Mouse (Mus musculus) 416B (cell line): ENCODE results near the gene Pank4.

Experiments used
- DNase-seq: peaks from one replicate; pipeline ENCODE4 v3.0.0; 2011; ENCODE audit warnings: low read depth

Gene Pank4

DNA sequence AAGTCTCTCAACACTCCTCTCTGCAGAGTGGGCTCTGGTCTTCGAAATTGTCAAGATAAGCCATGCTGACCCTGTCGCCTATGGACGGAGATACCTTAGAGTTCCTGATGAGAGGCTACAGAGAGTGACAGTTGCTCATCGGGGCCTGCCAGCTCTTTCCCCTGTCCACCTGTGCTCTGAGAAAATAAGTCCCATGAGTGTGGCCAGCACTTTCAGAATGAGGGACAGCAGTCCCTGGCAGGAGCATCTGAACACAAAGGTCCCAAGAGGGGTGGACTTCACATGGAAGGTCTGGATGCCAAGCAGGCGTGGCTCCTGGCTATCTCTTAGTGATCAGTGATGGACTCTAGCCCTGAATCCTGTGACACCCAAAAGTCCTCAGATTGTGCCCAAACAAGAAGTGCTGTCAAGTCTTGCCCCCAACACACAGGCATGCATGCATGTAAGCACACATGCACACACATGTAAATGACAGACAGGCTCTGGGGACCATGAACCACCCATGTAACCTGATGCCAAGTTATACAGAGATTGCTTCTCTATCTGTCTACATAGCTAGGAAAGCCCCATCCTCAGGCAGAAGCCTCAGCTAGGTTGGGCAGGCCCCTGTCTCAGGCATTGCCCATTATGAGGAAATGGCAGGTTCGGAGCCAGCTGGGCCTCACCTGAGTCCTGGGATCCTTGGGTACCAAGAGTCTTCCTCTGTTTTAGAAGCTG is 20.4 kb upstream of the Pank4 start:
- no peak for DNase-seq

- DNase-seq = peak; percentile 94
Measured at GRCm38 (mm10) chr4:154944121-154944590, 19.8 kb upstream of the Pank4 start.

DNA sequence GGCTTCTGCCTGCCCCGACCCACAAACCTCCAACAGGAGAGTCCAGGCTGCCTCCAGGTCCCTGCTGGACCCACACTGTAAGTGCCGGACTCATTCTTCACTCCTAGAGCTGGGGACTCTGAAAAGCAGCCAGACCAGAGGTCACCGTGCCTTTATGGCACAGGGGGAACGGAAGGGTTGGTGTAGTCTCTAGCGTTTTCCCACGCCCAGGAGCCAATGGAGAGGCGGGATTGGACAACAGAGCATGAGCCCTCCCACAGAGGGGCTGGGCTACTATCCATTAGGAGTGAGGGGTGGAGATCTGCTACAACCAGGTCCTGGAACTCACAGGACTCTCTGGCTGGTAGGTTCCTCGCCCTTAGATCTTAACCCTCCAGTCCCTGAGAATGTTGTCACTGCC is 17.6 kb upstream of the Pank4 start:
- peak; percentile 21 for DNase-seq

GRCm38 (mm10) chr4:154948066-154948939 is 15.6 kb upstream of the Pank4 start:
- no peak for DNase-seq

DNA sequence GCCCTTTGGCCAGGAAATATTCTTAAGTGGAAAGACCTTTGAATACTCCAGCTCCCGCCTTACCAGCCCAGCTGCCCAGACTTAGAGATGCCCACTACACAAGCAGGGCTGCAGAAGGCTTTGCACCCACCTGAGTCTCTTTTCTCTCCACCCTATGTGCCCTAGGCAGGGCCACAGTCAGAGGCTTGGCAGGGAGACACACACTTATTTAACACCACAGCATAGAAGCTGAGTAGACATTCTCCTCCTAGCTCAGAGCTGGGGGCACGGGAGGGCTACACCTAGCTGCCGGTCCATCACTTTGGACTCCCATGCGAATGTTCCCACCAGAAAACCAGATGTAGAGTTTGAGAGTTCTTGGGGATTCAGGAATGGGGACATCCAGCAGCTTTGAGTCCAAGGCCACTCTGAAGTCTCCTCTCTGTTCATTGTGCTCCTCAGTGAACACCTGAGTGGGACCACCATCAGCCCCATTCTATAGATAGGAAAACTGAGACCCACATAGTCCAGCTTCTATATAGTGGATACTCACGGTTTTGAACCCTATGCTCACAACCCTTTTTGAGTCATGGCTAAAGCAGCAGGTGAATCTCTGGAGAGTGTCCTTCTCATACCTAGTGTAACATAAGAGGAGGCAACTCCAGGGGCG is 14.9 kb upstream of the Pank4 start:
- no peak for DNase-seq

- no peak for DNase-seq
Measured at GRCm38 (mm10) chr4:154949589-154949982, 14.3 kb upstream of the Pank4 start.

DNA sequence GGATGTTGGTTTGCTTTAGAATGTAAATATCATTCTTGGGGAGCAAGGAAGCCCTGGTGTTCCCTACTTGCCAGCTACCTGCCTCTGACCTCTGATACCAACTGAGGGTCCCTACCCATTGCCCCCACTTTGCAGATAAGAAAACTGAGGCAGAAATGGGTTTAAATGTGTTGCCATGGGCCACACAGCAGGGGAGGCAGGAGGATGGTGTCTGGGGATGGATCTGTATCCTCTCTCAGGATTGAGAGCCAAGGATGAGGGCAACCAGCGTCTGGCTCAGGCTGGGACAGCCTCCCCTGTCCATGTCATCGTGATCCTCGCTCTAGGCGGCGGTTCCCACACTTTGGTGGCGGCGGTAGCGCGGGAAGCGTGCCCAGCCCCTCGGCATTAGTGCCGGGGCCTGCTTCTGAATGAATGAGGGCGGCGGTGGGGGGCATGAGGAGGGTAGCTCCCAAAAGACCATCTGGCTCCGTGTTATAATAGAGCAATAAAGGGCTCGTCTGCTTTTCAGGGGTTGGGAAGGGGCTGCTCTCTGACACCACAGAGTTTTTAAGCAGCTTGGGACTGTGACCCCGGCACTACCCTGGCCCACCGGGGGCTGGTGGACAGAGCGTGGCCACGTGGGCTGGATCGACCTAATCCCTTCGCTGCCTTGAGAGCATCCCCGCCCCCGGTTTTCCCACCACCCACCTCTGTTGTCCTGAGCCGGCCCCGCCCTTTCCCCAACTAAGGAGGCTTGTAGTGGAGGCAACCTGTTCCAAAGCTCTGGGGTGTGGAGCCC is 11.3 kb upstream of the Pank4 start:
- no peak for DNase-seq

DNA sequence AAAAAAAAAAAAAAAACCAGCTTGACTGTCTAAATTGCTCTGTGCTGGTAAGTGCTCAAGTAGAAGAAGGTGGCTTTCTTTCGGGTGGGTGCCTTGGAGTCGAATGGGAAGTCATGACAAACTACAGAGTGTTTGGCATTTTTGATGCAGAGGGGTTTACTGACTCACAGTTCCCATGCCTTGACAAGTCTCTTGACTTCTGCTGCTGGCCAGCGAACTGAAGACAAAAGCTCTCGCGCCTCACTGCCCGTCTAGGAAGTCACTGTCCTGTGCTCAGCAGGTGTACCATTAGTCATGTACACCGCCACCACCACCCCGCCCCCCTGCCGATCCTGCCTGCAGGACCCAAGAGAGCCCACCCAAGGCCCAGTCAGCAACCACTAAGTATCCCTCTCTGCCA is 7.3 kb upstream of the Pank4 start:
- DNase-seq = no peak

GRCm38 (mm10) chr4:154957289-154957993 is 6.5 kb upstream of the Pank4 start:
- no peak for DNase-seq

DNA sequence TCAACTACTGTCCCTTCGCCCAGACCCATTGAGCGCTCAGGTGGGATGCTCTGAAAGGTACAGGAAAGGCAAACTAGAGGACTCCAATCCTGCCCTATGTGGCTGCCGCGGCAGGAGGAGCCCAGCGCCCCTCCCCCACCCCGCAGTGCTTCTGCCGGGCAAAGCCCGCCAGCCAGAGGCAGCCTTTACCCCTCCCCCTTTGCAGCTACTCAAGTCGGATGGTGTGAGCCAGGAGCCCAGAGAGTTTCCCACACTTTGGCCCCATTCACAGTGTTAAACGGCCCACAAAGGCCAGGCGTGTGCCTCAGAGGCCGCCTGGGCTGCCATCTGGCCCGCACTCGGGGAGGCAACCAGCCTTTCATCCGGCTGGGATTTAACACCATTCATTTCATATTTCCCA is 5.8 kb upstream of the Pank4 start:
- DNase-seq = no peak

DNA sequence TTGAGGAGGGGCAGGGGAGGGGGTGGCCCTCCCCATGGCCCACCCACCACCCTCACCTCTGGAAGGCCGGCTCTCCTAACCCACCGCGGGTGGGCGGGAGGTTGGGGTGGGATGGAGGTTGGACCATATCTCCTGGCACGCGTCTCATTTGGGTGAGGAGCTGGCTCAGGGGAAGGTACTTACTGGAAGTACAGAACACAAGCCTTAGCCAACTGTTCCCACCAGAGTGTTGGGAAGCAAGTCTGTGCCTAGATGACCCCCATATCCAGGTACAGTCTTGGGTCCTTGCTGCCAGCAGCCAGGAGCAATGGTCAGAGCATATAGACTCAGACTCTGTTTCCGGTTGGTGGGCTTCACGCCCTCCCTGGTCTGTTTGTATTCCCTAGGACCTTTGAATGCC is 5.3 kb upstream of the Pank4 start:
- no peak for DNase-seq

- DNase-seq = no peak
Measured at GRCm38 (mm10) chr4:154960021-154960689, 3.8 kb upstream of the Pank4 start.

DNA sequence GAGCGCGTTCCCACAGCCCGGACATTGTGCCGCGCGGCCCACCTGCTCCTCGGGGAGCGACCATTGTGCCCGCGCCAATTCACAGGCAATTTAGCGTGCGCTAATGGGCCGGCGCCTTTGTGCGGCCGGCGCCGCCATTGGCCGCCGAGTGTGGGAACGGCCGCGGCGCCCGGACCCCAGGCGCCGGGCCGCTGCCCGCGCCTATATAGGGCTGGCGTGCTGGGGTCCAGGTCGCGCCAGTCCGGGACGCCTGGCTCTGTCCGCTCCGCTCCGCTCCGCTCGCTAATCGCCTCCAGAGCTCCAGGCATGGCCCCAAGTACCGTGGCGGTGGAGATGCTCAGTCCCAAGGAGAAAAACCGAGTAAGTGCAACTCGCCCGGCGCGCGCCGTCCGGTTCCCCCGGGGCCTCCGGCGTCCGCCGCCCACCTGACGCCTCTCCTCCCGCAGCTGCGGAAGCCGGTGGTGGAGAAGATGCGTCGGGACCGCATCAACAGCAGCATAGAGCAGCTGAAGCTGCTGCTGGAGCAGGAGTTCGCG is 3.2 kb upstream of the Pank4 start, which contains the start of gene Hes5:
Gene Hes5 (plus strand): TSS at position 234 of the 536 bp plus-strand sequence.
- DNase-seq = no peak

GRCm38 (mm10) chr4:154961226-154961738 is 2.6 kb upstream of the Pank4 start:
- DNase-seq = no peak

DNA sequence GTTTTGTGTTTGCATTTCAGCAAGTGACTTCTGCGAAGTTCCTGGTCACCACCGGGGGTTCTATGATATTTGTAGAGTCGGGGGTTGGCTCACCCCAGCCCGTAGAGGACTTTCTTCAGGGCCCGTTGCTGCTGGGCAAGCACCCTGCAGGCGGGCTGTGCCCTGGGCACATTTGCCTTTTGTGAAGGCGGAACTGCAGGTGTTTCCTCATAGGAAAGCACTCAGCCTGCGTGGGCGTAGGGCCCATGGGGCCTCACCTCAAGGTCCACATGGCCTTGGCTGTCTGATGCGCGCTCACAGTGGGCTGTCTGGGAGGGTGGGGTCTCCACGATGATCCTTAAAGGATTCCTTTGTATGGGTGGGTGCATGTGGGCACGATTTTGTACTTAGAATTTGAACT is 2.0 kb upstream of the Pank4 start:
- DNase-seq = no peak

DNA sequence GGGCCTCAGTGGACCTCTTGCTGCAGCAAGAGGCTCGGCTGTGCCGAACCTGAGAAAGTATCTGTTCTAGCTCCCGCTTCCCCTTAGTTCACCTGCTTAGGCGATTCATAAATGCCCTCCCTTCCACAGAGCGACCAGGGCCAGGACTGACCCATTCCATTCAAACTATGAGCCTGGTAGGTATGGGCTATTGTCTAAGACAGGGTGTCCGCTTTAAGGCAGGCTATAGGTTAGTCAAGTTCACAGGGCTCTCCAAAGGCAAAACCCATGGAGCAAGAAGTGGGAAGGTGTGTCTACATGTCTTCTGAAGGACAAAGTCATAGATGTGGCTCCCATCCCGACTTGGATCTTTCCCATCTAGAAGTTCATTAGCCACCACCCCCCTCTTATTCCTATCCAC is 1.2 kb upstream of the Pank4 start:
- DNase-seq = no peak

- peak; percentile 20 for DNase-seq
Measured at GRCm38 (mm10) chr4:154963190-154963836, 610 bp upstream of the Pank4 start.

DNA sequence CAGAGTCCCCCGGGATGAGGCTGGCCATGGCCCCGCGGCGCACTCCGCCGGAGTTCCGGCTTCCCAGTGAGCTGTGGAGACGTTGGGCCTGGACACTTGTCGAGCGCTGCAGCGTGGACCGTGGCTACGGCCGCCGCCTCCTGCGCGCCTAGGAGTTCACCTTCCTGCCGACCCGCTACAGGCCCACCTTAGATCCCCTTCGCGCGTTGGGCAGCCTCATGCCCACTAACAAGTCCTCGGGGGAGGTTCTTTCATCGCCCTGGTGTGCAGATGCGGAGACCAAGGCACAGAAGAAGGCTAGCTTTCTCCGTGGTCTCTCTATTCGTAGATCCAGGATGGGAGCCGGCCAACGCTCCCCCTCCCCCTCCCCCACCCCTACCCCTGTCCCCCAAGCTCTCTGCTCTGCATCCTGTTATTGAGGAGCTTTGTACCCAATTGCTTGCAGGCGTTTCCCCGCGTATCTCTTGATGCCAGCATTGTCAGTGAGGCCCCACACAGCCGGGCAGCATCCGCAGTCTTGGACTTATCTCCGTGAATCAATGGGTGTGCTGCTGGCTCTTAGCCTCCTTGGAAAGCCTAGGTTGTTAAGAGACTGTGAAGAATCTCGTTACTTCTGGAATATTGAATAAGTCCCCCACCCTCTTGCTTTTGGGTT is 785 bp downstream of the Pank4 start:
- DNase-seq = peak; percentile 36

GRCm38 (mm10) chr4:154965856-154966255 is 1.9 kb downstream of the Pank4 start:
- DNase-seq = no peak
